Mouse (Mus musculus) MEL (cell line): ENCODE data around the gene Kdelc2. TPM values are rescaled to one million over a fixed set of nuclear protein-coding genes. Genes with fewer than 3 reads are reported as not detected.

Source experiments
- DNase-seq: peaks from one replicate; pipeline ENCODE4 v3.0.0; 2011; ENCODE audit warnings: low read depth, low spot score
- H3K27ac ChIP-seq: 2 replicates; pipeline ENCODE4 v1.5.1; 2012; ENCODE audit warnings: low read depth, mild to moderate bottlenecking, control low read depth, low read length, moderate library complexity; ENCODE audit not compliant: control insufficient read depth
- H3K27me3 ChIP-seq, 2 experiments: fragments of 150-350 bp in 1 of 2; sonication (generic) in 1 of 2; 2 replicates each; pipeline ENCODE4 v1.6.1; 2012; ENCODE audit warnings: low read length in 2 of 2, mild to moderate bottlenecking in 2 of 2, improper control_type of control experiment in 1 of 2, moderate library complexity in 1 of 2; ENCODE audit not compliant: insufficient read depth in 2 of 2, control insufficient read depth in 1 of 2
- H3K36me3 ChIP-seq, 2 experiments: 2 replicates each; pipeline ENCODE4 v1.6.1; 2012 to 2014; ENCODE audit warnings: low read length in 2 of 2, improper control_type of control experiment in 1 of 2, inconsistent platforms in 1 of 2, mild to moderate bottlenecking in 1 of 2; ENCODE audit not compliant: insufficient read depth in 2 of 2, control insufficient read depth in 1 of 2
- H3K4me1 ChIP-seq, 2 experiments: fragments of 150-350 bp in 1 of 2; sonication (generic) in 1 of 2; 2 replicates each; pipeline ENCODE4 v1.6.1; 2012; ENCODE audit warnings: low read length in 2 of 2, improper control_type of control experiment in 1 of 2, mild to moderate bottlenecking in 1 of 2; ENCODE audit not compliant: insufficient read depth in 2 of 2, control insufficient read depth in 1 of 2
- H3K4me3 ChIP-seq, 2 experiments: fragments of 150-350 bp in 1 of 2; sonication (generic) in 1 of 2; 2 replicates each; pipeline ENCODE4 v1.5.1; 2012; ENCODE audit warnings: low read depth in 2 of 2, low read length in 2 of 2, mild to moderate bottlenecking in 2 of 2, moderate library complexity in 2 of 2, control low read depth in 1 of 2, improper control_type of control experiment in 1 of 2; ENCODE audit not compliant: control insufficient read depth in 1 of 2, insufficient read depth in 1 of 2
- H3K79me2 ChIP-seq: 2 replicates; pipeline ENCODE4 v1.6.1; 2012; ENCODE audit warnings: mild to moderate bottlenecking, low read length, moderate library complexity; ENCODE audit not compliant: control insufficient read depth, poor library complexity, insufficient read depth
- H3K9ac ChIP-seq: 2 replicates; pipeline ENCODE4 v1.6.1; 2012; ENCODE audit warnings: low read depth, mild to moderate bottlenecking, control low read depth, low read length, moderate library complexity; ENCODE audit not compliant: control insufficient read depth, poor library complexity, severe bottlenecking
- H3K9me3 ChIP-seq: fragments of 150-350 bp; sonication (generic); replicated peaks from 2 replicates; pipeline ENCODE4 v1.6.1; 2012; ENCODE audit warnings: mild to moderate bottlenecking, low read length, improper control_type of control experiment, moderate library complexity; ENCODE audit not compliant: insufficient read depth
- CHD1 ChIP-seq: IDR thresholded peaks from 2 replicates; pipeline ENCODE4 v1.6.1; 2012; ENCODE audit warnings: low read depth, mild to moderate bottlenecking, inconsistent platforms, low read length, improper control_type of control experiment
- CTCF ChIP-seq, 3 experiments: IDR thresholded peaks in 2 of 3; conservative IDR thresholded peaks in 1 of 3; 2 replicates each; pipeline ENCODE4 v1.5.1; 2011 to 2012; ENCODE audit warnings: low read length in 3 of 3, low read depth in 2 of 3, mild to moderate bottlenecking in 2 of 3, improper control_type of control experiment in 1 of 3, inconsistent platforms in 1 of 3, mixed read lengths in 1 of 3, moderate library complexity in 1 of 3; ENCODE audit not compliant: control insufficient read depth in 1 of 3, insufficient read depth in 1 of 3, poor library complexity in 1 of 3, severe bottlenecking in 1 of 3
- E2F4 ChIP-seq: IDR thresholded peaks from 2 replicates; pipeline ENCODE4 v1.6.1; 2011; ENCODE audit warnings: low read depth, low read length, improper control_type of control experiment, borderline replicate concordance
- EP300 ChIP-seq, 2 experiments: IDR thresholded peaks; 2 replicates each; pipeline ENCODE4 v1.6.1; 2011; ENCODE audit warnings: improper control_type of control experiment in 2 of 2, low read length in 2 of 2, low read depth in 1 of 2, mild to moderate bottlenecking in 1 of 2
- GABPA ChIP-seq: IDR thresholded peaks from 2 replicates; pipeline ENCODE4 v1.6.1; 2012; ENCODE audit warnings: low read depth, mild to moderate bottlenecking, inconsistent platforms, low read length, improper control_type of control experiment, moderate library complexity
- GATA1 ChIP-seq: IDR thresholded peaks from 2 replicates; pipeline ENCODE4 v1.6.1; 2011; ENCODE audit warnings: low read depth, low read length, improper control_type of control experiment
- HCFC1 ChIP-seq: IDR thresholded peaks from 2 replicates; pipeline ENCODE4 v1.6.1; 2012; ENCODE audit warnings: low read depth, mild to moderate bottlenecking, inconsistent platforms, low read length, improper control_type of control experiment, moderate library complexity
- JUND ChIP-seq: IDR thresholded peaks from 2 replicates; pipeline ENCODE4 v1.6.1; 2011; ENCODE audit warnings: low read depth, mild to moderate bottlenecking, improper control_type of control experiment, low read length
- KAT2A ChIP-seq: conservative IDR thresholded peaks from 2 replicates; pipeline ENCODE4 v1.6.1; 2012; ENCODE audit warnings: low read depth, low read length, improper control_type of control experiment, inconsistent platforms
- MAX ChIP-seq: IDR thresholded peaks from 2 replicates; pipeline ENCODE4 v1.6.1; 2011; ENCODE audit warnings: low read length, improper control_type of control experiment
- MYB ChIP-seq: IDR thresholded peaks from 2 replicates; pipeline ENCODE4 v1.6.1; 2011; ENCODE audit warnings: mild to moderate bottlenecking, low read depth, low read length, improper control_type of control experiment
- MYC ChIP-seq: IDR thresholded peaks from 2 replicates; pipeline ENCODE4 v1.6.1; 2011; ENCODE audit warnings: low read depth, mild to moderate bottlenecking, low read length, improper control_type of control experiment, moderate library complexity
- NELFE ChIP-seq: IDR thresholded peaks from 2 replicates; pipeline ENCODE4 v1.6.1; 2011; ENCODE audit warnings: low read depth, low read length, improper control_type of control experiment
- POLR2A ChIP-seq, 2 experiments: IDR thresholded peaks; 2 replicates each; pipeline ENCODE4 v1.6.1; 2011 to 2012; ENCODE audit warnings: low read length in 2 of 2, mild to moderate bottlenecking in 2 of 2, control low read depth in 1 of 2, improper control_type of control experiment in 1 of 2, low read depth in 1 of 2, moderate library complexity in 1 of 2; ENCODE audit not compliant: control insufficient read depth in 1 of 2, insufficient read depth in 1 of 2, poor library complexity in 1 of 2
- POLR2AphosphoS2 ChIP-seq: IDR thresholded peaks from 2 replicates; pipeline ENCODE4 v1.6.1; 2011; ENCODE audit warnings: low read length, improper control_type of control experiment
- POLR2AphosphoS5 ChIP-seq: IDR thresholded peaks from 2 replicates; pipeline ENCODE4 v1.6.1; 2012; ENCODE audit warnings: low read depth, borderline replicate concordance, mild to moderate bottlenecking, inconsistent platforms, low read length, moderate library complexity, mixed read lengths
- RAD21 ChIP-seq: IDR thresholded peaks from 2 replicates; pipeline ENCODE4 v1.6.1; 2011; ENCODE audit warnings: mild to moderate bottlenecking, low read depth, low read length, improper control_type of control experiment
- RCOR1 ChIP-seq: IDR thresholded peaks from 2 replicates; pipeline ENCODE4 v1.6.1; 2012; ENCODE audit warnings: low read depth, mild to moderate bottlenecking, inconsistent platforms, low read length, improper control_type of control experiment
- SIN3A ChIP-seq: IDR thresholded peaks from 2 replicates; pipeline ENCODE4 v1.6.1; 2012; ENCODE audit warnings: low read length, improper control_type of control experiment, inconsistent platforms
- SMC3 ChIP-seq: IDR thresholded peaks from 2 replicates; pipeline ENCODE4 v1.6.1; 2011; ENCODE audit warnings: low read depth, low read length, improper control_type of control experiment
- TCF12 ChIP-seq: IDR thresholded peaks from 2 replicates; pipeline ENCODE4 v1.6.1; 2014; ENCODE audit warnings: low read depth, mild to moderate bottlenecking, inconsistent platforms, low read length, improper control_type of control experiment, moderate library complexity
- USF1 ChIP-seq: IDR thresholded peaks from 2 replicates; pipeline ENCODE4 v1.6.1; 2014; ENCODE audit warnings: low read depth, mild to moderate bottlenecking, inconsistent platforms, low read length, improper control_type of control experiment, moderate library complexity
- USF2 ChIP-seq, 2 experiments: IDR thresholded peaks; 2 replicates each; pipeline ENCODE4 v1.6.1; 2011 to 2012; ENCODE audit warnings: improper control_type of control experiment in 2 of 2, low read length in 2 of 2, borderline replicate concordance in 1 of 2, inconsistent platforms in 1 of 2, low read depth in 1 of 2, mild to moderate bottlenecking in 1 of 2; ENCODE audit not compliant: insufficient read depth in 1 of 2
- ZC3H11A ChIP-seq: IDR thresholded peaks from 2 replicates; pipeline ENCODE4 v1.6.1; 2012; ENCODE audit warnings: low read depth, mild to moderate bottlenecking, inconsistent platforms, low read length, improper control_type of control experiment
- ZMIZ1 ChIP-seq: IDR thresholded peaks from 2 replicates; pipeline ENCODE4 v1.6.1; 2012; ENCODE audit warnings: low read depth, mild to moderate bottlenecking, inconsistent platforms, low read length, improper control_type of control experiment, moderate library complexity
- polyA plus RNA-seq, 2 experiments: library from polyadenylated mRNA; stranded (reverse) in 1 of 2; unstranded in 1 of 2; fragments of >175 nt in 1 of 2; fragments of >200 nt in 1 of 2; gene quantifications; 2 replicates each; pipeline versions ENCODE4 v1.2.1 to v1.2.4; 2012; ENCODE audit warnings: low replicate concordance in 2 of 2, low read depth in 1 of 2; ENCODE audit not compliant: insufficient read length in 2 of 2, insufficient read depth in 1 of 2, missing spikeins in 1 of 2
- total RNA-seq: library from RNA; depleted of rRNA; stranded (reverse); fragments of 300-350 nt; gene quantifications from 2 replicates; pipeline ENCODE4 v1.2.3, GENCODE M21; 2012

The Kdelc2 gene
- total and polyA plus RNA-seq, 3 experiments: 0.04 to 0.31 TPM; not detected in 1

GRCm38 (mm10) chr9:53398388-53398700, 14.5 kb downstream of the Kdelc2 start:
- Histone ChIP-seq H3K27ac (no peak overlapping the region), H3K27me3 (peaks cover 2% of the 10 kb centered on the region in 2 experiments; a peak in 3 of 4 replicates), H3K79me2 (no peaks in the 10 kb centered on the region), H3K36me3 (no peaks in the 10 kb centered on the region), H3K4me3 (peak overlapping the region in 1 of 2 experiments; percentile 32; a peak in 1 of 4 replicates), H3K4me1 (no peaks in the 10 kb centered on the region; a peak in 1 of 4 replicates), H3K9me3 (no peaks in the 10 kb centered on the region), H3K9ac (no peak overlapping the region)
- TF ChIP-seq GABPA: no peak
- TF ChIP-seq NELFE: no peak
- peak; percentile 39; the same call in 1 of the 2 replicates for TF ChIP-seq ZC3H11A
- no peak for TF ChIP-seq POLR2AphosphoS2
- TF ChIP-seq RAD21: peak; percentile 75
- TF ChIP-seq SMC3: peak; percentile 72
- TF ChIP-seq CTCF (IDR thresholded peaks at IDR 0.05 in 2 of 3, conservative IDR thresholded peaks at IDR 0.05 in 1 of 3; ENCODE audit: control insufficient read depth in 1 of 3, insufficient read depth in 1 of 3, low read depth in 2 of 3, low read length in 3 of 3, poor library complexity in 1 of 3, severe bottlenecking in 1 of 3): peak; percentile 65 to 79 (median 77)
- no peak for TF ChIP-seq SIN3A
- peak; percentile 82 for DNase-seq

GRCm38 (mm10) chr9:53399537-53399936, 15.7 kb downstream of the Kdelc2 start:
- DNase-seq: no peak
- TF ChIP-seq POLR2AphosphoS2 (no peak), CHD1 (no peak), E2F4 (no peak), MYC (no peak), POLR2A (IDR thresholded peaks at IDR 0.05; ENCODE audit: control insufficient read depth in 1 of 2, insufficient read depth in 1 of 2, low read depth in 1 of 2, low read length in 2 of 2, poor library complexity in 1 of 2) (no peak), HCFC1 (no peak), SMC3 (no peak), USF1 (no peak), JUND (no peak), RCOR1 (no peak), NELFE (no peak), ZMIZ1 (no peak), EP300 (IDR thresholded peaks at IDR 0.05; ENCODE audit: low read depth in 1 of 2, low read length in 2 of 2) (no peak), MYB (no peak), POLR2AphosphoS5 (no peak), TCF12 (no peak), MAX (no peak), KAT2A (no peak), GATA1 (no peak), USF2 (IDR thresholded peaks at IDR 0.05; ENCODE audit: borderline replicate concordance in 1 of 2, insufficient read depth in 1 of 2, low read depth in 1 of 2, low read length in 2 of 2) (no peak)
- Histone ChIP-seq H3K27ac (no peak overlapping the region), H3K4me3 (no peak overlapping the region), H3K9me3 (no peaks in the 10 kb centered on the region), H3K36me3 (no peaks in the 10 kb centered on the region), H3K9ac (no peak overlapping the region), H3K27me3 (no peaks in the 10 kb centered on the region; a peak in 2 of 4 replicates), H3K4me1 (no peaks in the 10 kb centered on the region; a peak in 1 of 4 replicates), H3K79me2 (no peaks in the 10 kb centered on the region)
